Comparison of ENCODE assay signal across 29 mouse cellular contexts in genomic region chr11:90816727-90817126, GRCm38 (mm10).
"Had no signal": no experiment of that assay in that cellular context is flagged by ENCODE, and none has a peak within 500 bp of the region (broad histone marks: within the 10 kb centered on the region; RNA-seq: fewer than 3 reads in every experiment).

No protein-coding gene starts in this region.

- DNase-seq: heart, postnatal 10 days; heart, postnatal 14 days; heart, postnatal 36 days; heart, postnatal 4 days; kidney, adult 11 months; kidney, adult 18-20 months; kidney, adult 2 months; kidney, adult 8-10 months; kidney, adult 9 months; kidney, postnatal 10 days; kidney, postnatal 14 days; kidney, postnatal 25 days; kidney, postnatal 36 days; kidney, postnatal 4 days; layer of hippocampus, adult 9-11 months; layer of hippocampus, postnatal 36 days had no signal

- ATAC-seq: hindbrain, embryonic 16.5 days; hindbrain, postnatal 0 days; inflammation-experienced regulatory T-cells, adult 6 months; intestine, embryonic 15.5 days; intestine, embryonic 16.5 days; intestine, postnatal 0 days had no signal

- H3K27me3 ChIP-seq: heart, embryonic 12.5 days; heart, embryonic 13.5 days; heart, embryonic 15.5 days; hindbrain, embryonic 12.5 days; hindbrain, embryonic 13.5 days; hindbrain, embryonic 15.5 days; intestine, embryonic 15.5 days; kidney, embryonic 15.5 days had no signal
